Mouse (Mus musculus) hindbrain, embryonic 12.5 days (tissue): ENCODE results near the gene Ric1. TPM values are rescaled to one million over a fixed set of nuclear protein-coding genes. Genes with fewer than 3 reads are reported as not detected.
A peak's percentile ranks its signal among the peaks of the same experiment; 100 is the strongest.

ENCODE experiments used
- ATAC-seq: fragments of 200-750 bp; cut with Nextera tagmentation; 2 replicates; pipeline ENCODE4 v1.8.0; 2017; ENCODE audit warnings: moderate TSS enrichment; ENCODE audit not compliant: low FRiP score
- H3K27ac ChIP-seq: fragments of 300-500 bp; sonication (generic); 2 replicates; pipeline ENCODE4 v1.5.1; 2016; ENCODE audit warnings: mild to moderate bottlenecking
- H3K27me3 ChIP-seq: fragments of 300-500 bp; sonication (generic); 2 replicates; pipeline ENCODE4 v1.6.1; 2016; ENCODE audit warnings: mild to moderate bottlenecking
- H3K36me3 ChIP-seq: fragments of 300-500 bp; sonication (generic); 2 replicates; pipeline ENCODE4 v1.6.1; 2016; ENCODE audit warnings: mild to moderate bottlenecking
- H3K4me1 ChIP-seq: fragments of 300-500 bp; sonication (generic); 2 replicates; pipeline ENCODE4 v1.6.1; 2016
- H3K4me2 ChIP-seq: fragments of 300-500 bp; sonication (generic); replicated peaks from 2 replicates; pipeline ENCODE4 v1.6.1; 2016; ENCODE audit warnings: mild to moderate bottlenecking
- H3K4me3 ChIP-seq: fragments of 300-500 bp; sonication (generic); 2 replicates; pipeline ENCODE4 v1.5.1; 2016; ENCODE audit warnings: mild to moderate bottlenecking
- H3K9ac ChIP-seq: fragments of 300-500 bp; sonication (generic); 2 replicates; pipeline ENCODE4 v1.6.1; 2016; ENCODE audit warnings: mild to moderate bottlenecking, moderate library complexity
- H3K9me3 ChIP-seq: fragments of 300-500 bp; sonication (generic); replicated peaks from 2 replicates; pipeline ENCODE4 v1.6.1; 2016; ENCODE audit warnings: mild to moderate bottlenecking
- WGBS: fragments of 180-500 bp; shearing (Covaris S2); methylation state at CpG from one replicate; pipeline ENCODE4 v1.1.7; 2016; 5-methylcytosine and 5-hydroxymethylcytosine counted together
- polyA plus RNA-seq: library from polyadenylated mRNA; unstranded; fragments of >200 nt; fragmentation: Nextera tagmentation; extraction: Ambion mirVana; gene quantifications from 2 replicates; pipeline ENCODE4 v1.2.1, GENCODE M21; 2016

Gene Ric1
- polyA plus RNA-seq, 1 experiment from 2014 or later = 17.5 TPM

DNA sequence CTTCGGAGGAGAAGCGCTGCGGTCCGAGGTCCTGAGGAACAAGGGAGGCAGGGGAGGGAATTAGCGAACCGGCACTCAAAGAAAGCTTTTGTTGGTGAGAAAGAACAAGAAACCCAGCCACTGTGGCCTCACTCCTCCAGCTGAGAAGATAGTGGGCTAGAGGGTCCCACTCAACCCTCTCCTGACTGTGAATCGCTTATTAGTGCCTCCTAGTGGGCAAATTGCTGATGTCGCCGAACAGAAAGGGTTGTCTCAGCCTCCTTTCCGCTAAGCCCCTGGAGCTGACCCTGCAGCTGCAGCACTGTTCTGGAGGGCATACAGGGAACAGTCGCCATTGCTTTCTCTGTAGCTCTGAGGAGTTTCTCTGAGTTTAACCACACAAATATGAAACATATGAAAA, 21.0 kb upstream of the Ric1 start:
- Histone ChIP-seq H3K4me2 (peak overlapping the region; percentile 30), H3K27me3 (no peaks in the 10 kb centered on the region), H3K36me3 (no peaks in the 10 kb centered on the region), H3K4me1 (no peaks in the 10 kb centered on the region), H3K9me3 (no peaks in the 10 kb centered on the region), H3K27ac (no peak overlapping the region), H3K9ac (no peak overlapping the region), H3K4me3 (0 out of 2 replicates have a peak overlapping the region, but pooled peaks have one; percentile 2)
- 45% methylated on average over 11 of the region's 11 CpGs for WGBS
- no peak for ATAC-seq

DNA sequence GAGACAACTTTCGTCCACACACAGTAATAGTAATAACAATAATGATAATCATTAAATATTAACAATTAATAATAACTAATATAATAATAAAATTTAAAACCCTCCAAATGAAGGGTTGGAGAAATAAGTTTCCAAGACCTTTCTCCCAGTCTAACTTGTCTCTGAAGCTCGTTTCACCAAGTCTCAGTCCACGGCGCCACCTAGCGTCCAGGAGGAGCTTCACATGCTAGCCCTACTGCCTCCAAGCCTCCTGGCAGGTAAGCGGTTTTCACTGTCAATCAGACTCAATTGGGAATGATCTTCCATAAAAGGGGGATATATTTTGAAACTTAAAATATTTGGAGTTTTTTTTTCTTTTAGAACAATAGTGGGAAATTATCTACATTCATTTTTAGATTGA, 20.6 kb upstream of the Ric1 start:
- H3K4me3 ChIP-seq = no peak overlapping the region

DNA sequence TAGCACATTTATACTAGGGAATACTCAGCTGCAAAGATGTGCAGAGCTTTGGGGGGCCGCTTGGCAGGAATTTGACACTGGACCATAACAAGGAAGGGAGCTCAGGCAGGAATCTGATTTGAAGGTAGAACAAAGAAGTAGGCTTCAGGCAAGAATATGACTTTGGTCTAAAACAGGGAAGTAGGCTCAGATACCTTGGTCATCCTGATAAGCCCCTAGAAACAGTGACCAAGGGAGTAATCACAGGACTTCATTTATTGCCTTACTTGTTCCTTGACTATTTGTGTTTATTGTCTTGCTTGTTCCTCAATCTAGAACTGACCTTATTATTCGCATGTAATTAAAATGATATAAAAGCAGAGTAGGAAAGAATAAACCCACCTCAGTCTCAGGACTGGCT, 18.0 kb upstream of the Ric1 start:
- Histone ChIP-seq H3K27me3 (no peaks in the 10 kb centered on the region), H3K4me1 (no peaks in the 10 kb centered on the region), H3K9ac (no peak overlapping the region), H3K36me3 (no peaks in the 10 kb centered on the region), H3K27ac (no peak overlapping the region), H3K4me2 (no peak overlapping the region), H3K4me3 (no peak overlapping the region), H3K9me3 (no peaks in the 10 kb centered on the region)
- ATAC-seq = no peak
- WGBS = 91% methylated on average over 2 of the region's 2 CpGs

More for the DNA sequence above, 20.6 kb upstream of the Ric1 start:
- no peaks in the 10 kb centered on the region for H3K9me3 ChIP-seq
- no peak overlapping the region for H3K9ac ChIP-seq
- H3K27me3 ChIP-seq = no peaks in the 10 kb centered on the region
- no peaks in the 10 kb centered on the region for H3K36me3 ChIP-seq
- no peak overlapping the region for H3K27ac ChIP-seq
- H3K4me1 ChIP-seq = no peaks in the 10 kb centered on the region
- ATAC-seq = no peak
- H3K4me2 ChIP-seq = peak overlapping the region; percentile 30; the same call in 1 of the 2 replicates
- WGBS = 14% methylated on average over 6 of the region's 6 CpGs

DNA sequence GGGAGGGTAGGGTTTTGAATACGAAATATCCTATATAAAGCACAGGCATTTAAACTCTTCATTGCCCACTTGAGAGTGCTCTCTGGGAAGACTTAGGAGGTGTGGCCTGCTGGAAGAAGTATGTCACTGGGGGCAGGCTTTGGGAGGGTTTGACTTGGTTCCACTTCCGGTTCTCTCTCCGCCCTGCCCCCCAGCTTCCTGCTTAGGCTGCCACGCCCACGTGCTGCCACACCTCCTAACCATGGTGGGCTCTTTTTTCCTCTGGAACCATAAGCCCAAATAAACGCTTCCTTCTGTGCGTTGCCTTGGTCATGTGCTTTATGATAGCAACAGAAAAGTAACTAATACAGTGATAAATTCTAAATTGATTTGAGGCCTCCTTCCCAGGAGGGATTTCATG, 16.5 kb upstream of the Ric1 start:
- H3K4me1 ChIP-seq = no peaks in the 10 kb centered on the region
- H3K27ac ChIP-seq = no peak overlapping the region
- no peaks in the 10 kb centered on the region for H3K9me3 ChIP-seq
- H3K4me3 ChIP-seq = no peak overlapping the region
- no peak overlapping the region for H3K4me2 ChIP-seq
- ATAC-seq = no peak
- 82% methylated on average over 7 of the region's 7 CpGs for WGBS
- H3K27me3 ChIP-seq = no peaks in the 10 kb centered on the region
- no peaks in the 10 kb centered on the region for H3K36me3 ChIP-seq
- no peak overlapping the region for H3K9ac ChIP-seq

DNA sequence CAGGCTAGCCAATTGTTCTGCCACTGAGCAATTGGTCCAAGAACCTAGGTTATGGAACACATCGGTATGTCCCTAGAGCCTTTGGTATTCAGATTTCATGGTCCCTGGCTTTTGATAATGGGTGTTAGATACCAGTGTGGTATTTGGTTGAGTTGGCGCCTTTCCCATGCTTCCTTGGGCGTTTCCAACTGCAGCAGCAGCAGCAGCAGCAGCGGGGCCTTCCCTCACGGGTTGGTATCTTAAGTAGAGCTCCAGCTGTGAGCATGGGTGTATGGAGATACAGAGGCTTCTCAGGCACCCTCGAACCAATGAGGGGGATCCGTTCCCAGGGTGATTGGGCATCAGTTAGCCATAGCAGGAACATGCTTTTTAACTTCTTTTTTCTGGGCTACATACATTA, 13.9 kb upstream of the Ric1 start:
- Histone ChIP-seq H3K4me2 (no peak overlapping the region), H3K9ac (no peak overlapping the region), H3K4me3 (no peak overlapping the region), H3K27me3 (no peaks in the 10 kb centered on the region), H3K9me3 (no peaks in the 10 kb centered on the region), H3K4me1 (no peaks in the 10 kb centered on the region), H3K27ac (no peak overlapping the region), H3K36me3 (no peaks in the 10 kb centered on the region)
- WGBS = 65% methylated on average over 7 of the region's 7 CpGs
- ATAC-seq = no peak

DNA sequence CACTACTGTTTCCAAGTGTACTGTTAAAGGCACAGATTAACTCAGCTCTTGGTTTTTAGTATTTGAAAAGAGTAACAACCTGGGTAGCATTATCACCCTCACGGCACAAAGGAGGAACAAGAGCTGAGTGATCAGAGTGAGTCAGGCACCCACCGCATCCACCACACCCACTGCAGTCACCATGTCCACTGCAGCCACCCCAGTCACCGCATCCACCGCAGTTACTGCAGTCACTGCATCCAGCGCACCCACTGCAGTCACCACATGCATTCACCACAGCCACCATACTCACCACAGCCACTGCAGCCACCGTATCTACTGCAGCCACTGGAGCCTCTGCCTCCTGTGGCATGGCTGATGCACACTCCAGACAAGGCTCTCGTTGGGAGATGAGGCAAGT, 12.2 kb upstream of the Ric1 start:
- peaks cover 4% of the 10 kb centered on the region; the same call in 1 of the 2 replicates for H3K9me3 ChIP-seq
- H3K36me3 ChIP-seq = no peaks in the 10 kb centered on the region
- H3K27me3 ChIP-seq = no peaks in the 10 kb centered on the region
- no peak overlapping the region for H3K4me3 ChIP-seq
- H3K4me1 ChIP-seq = no peaks in the 10 kb centered on the region
- no peak overlapping the region for H3K4me2 ChIP-seq
- H3K9ac ChIP-seq = no peak overlapping the region
- ATAC-seq = no peak
- H3K27ac ChIP-seq = no peak overlapping the region
- WGBS = 90% methylated on average over 7 of the region's 7 CpGs

DNA sequence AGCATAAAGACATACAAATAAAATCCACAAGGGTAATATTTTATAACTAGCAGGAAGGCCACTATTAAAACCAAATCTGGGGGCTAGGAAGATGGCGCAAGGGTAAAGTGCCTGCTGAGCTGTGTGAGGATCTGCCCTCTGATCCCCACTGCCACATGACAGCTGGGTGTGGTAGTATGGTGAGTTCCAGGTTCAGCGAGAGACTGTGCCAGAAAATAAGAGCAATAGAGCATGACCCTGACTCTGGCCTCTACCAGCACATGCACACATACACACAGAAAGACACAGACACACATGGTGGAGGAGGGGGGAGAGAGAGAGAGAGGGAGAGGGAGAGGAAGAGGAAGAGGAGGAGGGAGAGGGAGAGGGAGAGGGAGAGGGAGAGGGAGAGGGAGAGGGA, 10.3 kb upstream of the Ric1 start:
- Histone ChIP-seq H3K9me3 (peaks cover 4% of the 10 kb centered on the region; the same call in 1 of the 2 replicates), H3K36me3 (no peaks in the 10 kb centered on the region), H3K27ac (no peak overlapping the region), H3K27me3 (no peaks in the 10 kb centered on the region), H3K4me2 (no peak overlapping the region), H3K4me3 (no peak overlapping the region), H3K4me1 (no peaks in the 10 kb centered on the region), H3K9ac (no peak overlapping the region)
- no peak for ATAC-seq
- 76% methylated on average over 2 of the region's 2 CpGs for WGBS

DNA sequence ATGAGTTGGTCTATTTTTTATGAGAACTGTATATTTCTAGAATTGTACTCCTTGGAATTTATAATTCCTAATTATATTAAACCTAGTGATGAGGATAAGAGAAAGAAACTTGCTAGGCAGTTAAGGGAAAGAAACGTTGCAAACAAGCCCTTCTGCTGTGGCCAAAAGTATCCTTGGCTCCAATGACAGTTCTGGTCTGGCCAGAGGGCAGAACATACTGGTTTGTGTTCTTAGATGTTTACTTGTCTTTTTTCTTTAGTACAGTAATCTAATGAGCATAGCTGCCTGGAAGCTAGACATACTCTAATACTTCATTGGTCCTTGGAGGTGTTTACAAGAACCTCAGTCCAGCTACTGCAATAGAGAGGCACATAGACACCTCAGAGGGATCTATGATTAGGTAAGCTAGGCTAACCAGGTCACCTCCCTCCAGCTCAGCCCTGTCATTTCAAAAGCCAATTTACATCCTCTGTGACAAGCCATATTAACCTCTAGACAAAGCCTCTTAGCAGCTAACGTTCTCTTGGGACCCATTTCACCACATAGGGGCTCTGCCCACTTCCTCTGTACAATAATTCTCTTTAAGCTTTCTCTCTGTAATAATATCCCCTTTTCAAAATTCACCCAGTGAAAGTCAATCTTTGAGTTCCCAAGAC, 8.8 kb upstream of the Ric1 start:
- H3K4me1 ChIP-seq = no peaks in the 10 kb centered on the region
- no peak for ATAC-seq

DNA sequence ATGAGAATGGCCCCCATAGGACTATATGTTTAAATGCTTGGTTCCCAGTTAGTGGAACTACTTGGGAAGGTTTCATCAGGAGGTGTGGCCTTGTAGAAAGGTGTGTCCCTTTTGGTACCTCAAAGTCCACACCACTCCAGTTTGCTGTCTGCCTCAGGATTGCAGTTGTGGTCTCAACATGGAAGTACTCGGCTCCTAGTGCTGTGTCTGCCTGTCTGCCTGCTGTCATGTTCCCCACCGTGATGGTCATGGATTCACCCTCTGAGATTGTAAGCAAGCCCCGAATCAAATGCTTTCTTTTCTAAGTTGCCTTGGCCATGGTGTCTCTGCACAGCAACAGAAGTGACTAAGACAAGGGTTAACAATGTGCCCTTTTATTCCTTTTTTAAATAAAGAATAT, 8.0 kb upstream of the Ric1 start:
- no peak overlapping the region for H3K4me3 ChIP-seq
- no peaks in the 10 kb centered on the region for H3K27me3 ChIP-seq
- no peaks in the 10 kb centered on the region for H3K36me3 ChIP-seq
- no peaks in the 10 kb centered on the region for H3K4me1 ChIP-seq
- H3K27ac ChIP-seq = no peak overlapping the region
- 86% methylated on average over 3 of the region's 3 CpGs for WGBS
- no peak overlapping the region for H3K4me2 ChIP-seq
- no peak for ATAC-seq
- H3K9ac ChIP-seq = no peak overlapping the region
- peaks cover 4% of the 10 kb centered on the region; the same call in 1 of the 2 replicates for H3K9me3 ChIP-seq

More for the DNA sequence above, 8.8 kb upstream of the Ric1 start:
- Histone ChIP-seq H3K27ac (no peak overlapping the region), H3K4me2 (no peak overlapping the region), H3K36me3 (no peaks in the 10 kb centered on the region), H3K4me3 (no peak overlapping the region), H3K9me3 (peaks cover 4% of the 10 kb centered on the region; the same call in 1 of the 2 replicates), H3K9ac (no peak overlapping the region), H3K27me3 (no peaks in the 10 kb centered on the region)
- 64% methylated on average over 2 of the region's 2 CpGs for WGBS

DNA sequence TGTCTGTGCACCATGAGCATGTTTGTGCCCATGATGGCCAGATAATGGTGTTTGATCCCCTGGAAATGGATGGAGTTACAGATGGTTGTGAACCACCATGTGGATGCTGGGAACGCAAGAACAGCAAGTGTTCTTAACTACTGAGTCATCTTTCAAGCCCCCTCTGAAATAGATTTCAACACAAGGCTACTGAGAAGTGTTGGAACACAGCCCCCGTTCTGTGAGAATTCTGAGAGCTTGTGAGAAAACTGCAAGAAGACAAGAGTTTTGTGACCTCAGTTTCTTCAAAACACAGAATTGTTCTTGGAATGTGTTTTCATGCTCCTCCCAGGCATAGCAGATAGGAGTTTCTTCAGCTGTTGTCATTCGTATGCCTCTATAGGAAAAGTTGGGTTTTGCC, 6.7 kb upstream of the Ric1 start:
- no peak overlapping the region for H3K4me2 ChIP-seq
- no peak for ATAC-seq
- no peak overlapping the region for H3K27ac ChIP-seq
- no peak overlapping the region for H3K9ac ChIP-seq
- peaks cover 4% of the 10 kb centered on the region; the same call in 1 of the 2 replicates for H3K9me3 ChIP-seq
- H3K27me3 ChIP-seq = no peaks in the 10 kb centered on the region
- no peaks in the 10 kb centered on the region for H3K4me1 ChIP-seq
- H3K4me3 ChIP-seq = no peak overlapping the region
- 95% methylated on average over 3 of the region's 3 CpGs for WGBS
- H3K36me3 ChIP-seq = no peaks in the 10 kb centered on the region

DNA sequence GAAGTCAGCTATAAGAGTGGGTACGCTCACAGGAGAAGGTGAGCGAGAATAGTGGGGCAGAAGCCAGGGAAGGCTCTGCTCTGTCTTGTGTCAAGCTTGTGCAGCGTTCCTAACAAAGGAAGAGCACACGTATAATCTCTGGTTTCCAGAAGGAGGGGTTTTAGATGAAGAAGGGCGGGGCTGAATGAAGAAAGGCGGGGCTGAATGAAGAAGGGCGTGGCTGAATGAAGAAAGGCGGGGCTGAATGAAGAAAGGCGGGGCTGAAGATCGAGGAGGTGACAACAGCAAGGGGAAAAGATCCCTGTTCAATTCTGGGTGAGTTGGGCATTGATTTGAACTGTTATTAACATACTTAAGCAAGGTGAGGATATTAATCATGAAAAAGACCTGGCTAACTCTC, 6.1 kb upstream of the Ric1 start:
- Histone ChIP-seq H3K9me3 (peaks cover 4% of the 10 kb centered on the region; the same call in 1 of the 2 replicates), H3K4me1 (no peaks in the 10 kb centered on the region), H3K9ac (no peak overlapping the region), H3K27ac (no peak overlapping the region), H3K36me3 (no peaks in the 10 kb centered on the region), H3K27me3 (no peaks in the 10 kb centered on the region), H3K4me2 (no peak overlapping the region), H3K4me3 (no peak overlapping the region)
- ATAC-seq = no peak
- WGBS = 67% methylated on average over 10 of the region's 10 CpGs

DNA sequence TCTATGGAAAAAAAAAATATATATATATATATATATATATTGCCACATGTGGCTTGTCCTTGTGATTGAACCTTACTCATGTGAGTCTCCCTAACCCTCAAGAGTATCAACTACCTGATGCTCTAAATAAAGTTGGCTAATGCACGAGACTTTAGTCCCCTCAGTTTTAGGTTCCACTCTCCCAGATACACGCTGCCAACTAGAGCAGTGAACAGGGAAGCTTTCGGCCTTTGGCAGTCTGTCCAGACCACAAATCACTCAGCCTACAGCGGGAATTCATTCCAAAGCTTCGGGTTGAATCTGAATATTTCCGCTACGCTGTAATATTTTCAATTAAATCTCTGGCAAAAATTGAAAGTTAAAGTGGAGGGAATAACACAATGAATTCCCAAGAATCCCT, 3.7 kb upstream of the Ric1 start:
- WGBS = 86% methylated on average over 7 of the region's 7 CpGs
- Histone ChIP-seq H3K9me3 (peaks cover 4% of the 10 kb centered on the region; the same call in 1 of the 2 replicates), H3K4me1 (peaks cover 6% of the 10 kb centered on the region; the same call in 1 of the 2 replicates), H3K4me2 (no peak overlapping the region), H3K27ac (no peak overlapping the region), H3K4me3 (no peak overlapping the region), H3K9ac (no peak overlapping the region), H3K27me3 (no peaks in the 10 kb centered on the region), H3K36me3 (no peaks in the 10 kb centered on the region)
- ATAC-seq = no peak

DNA sequence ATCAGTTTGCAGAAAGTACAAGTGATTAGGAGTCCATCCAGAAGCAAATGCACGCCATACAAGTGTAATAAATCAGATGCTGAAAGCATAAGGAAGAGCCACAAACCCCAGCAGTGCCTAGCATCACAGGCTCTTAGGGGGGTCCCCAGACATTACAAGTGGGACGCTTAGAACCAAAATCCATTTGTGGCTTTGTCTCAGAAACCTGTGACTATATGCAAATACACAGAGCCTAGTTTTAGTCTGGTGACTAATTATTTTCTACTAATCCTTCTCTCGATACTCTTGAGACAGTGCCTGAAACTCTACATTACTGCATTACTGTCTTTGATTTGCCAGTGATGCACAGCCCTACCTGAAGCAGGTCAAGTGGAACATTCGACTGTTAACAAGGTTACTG, 3.2 kb upstream of the Ric1 start:
- WGBS = 87% methylated on average over 4 of the region's 4 CpGs
- no peak overlapping the region for H3K27ac ChIP-seq
- no peak overlapping the region for H3K4me2 ChIP-seq
- no peak overlapping the region for H3K4me3 ChIP-seq
- no peaks in the 10 kb centered on the region for H3K36me3 ChIP-seq
- no peaks in the 10 kb centered on the region for H3K27me3 ChIP-seq
- peaks cover 10% of the 10 kb centered on the region for H3K4me1 ChIP-seq
- no peak overlapping the region for H3K9ac ChIP-seq
- H3K9me3 ChIP-seq = peaks cover 3% of the 10 kb centered on the region; the same call in 1 of the 2 replicates
- ATAC-seq = no peak
